Mouse (Mus musculus) gastrocnemius, postnatal 36 days (tissue): ENCODE results near the gene Tspan11. TPM values are rescaled to one million over a fixed set of nuclear protein-coding genes. Genes with fewer than 3 reads are reported as not detected.

Experiments used
- DNase-seq, 2 experiments: peaks; one replicate each; pipeline ENCODE4 v3.0.0; 2022
- intact Hi-C: fragments of 180-260 bp; cut with DNase I; formaldehyde crosslinking; loops from one replicate; pipeline ENCODE4 v1.15.1; 2025
- total RNA-seq, 2 experiments: library from RNA; stranded (reverse); gene quantifications; 2 replicates each; pipeline ENCODE4 v1.2.3; 2021

Tspan11 gene
- total RNA-seq, 2 experiments from 2014 or later = 0.77 to 2.8 TPM

- intact Hi-C loops = no loop called here
- peak; percentile 42 for DNase-seq
Observed at GRCm38 (mm10) chr6:127875883-127876282, 11.5 kb upstream of the Tspan11 start.

- intact Hi-C loops = no loop called here
- no peak for DNase-seq
Observed at GRCm38 (mm10) chr6:127876436-127876835, 11.0 kb upstream of the Tspan11 start.

GRCm38 (mm10) chr6:127877026-127877425 is 10.4 kb upstream of the Tspan11 start:
- peak in 1 of 2 experiments; percentile 46 for DNase-seq
- intact Hi-C loops = no loop called here

GRCm38 (mm10) chr6:127879472-127879871 is 7.9 kb upstream of the Tspan11 start:
- DNase-seq = no peak
- intact Hi-C loops = no loop called here

GRCm38 (mm10) chr6:127886916-127887315 is 473 bp upstream of the Tspan11 start:
- DNase-seq = no peak
- intact Hi-C loops = no loop called here

GRCm38 (mm10) chr6:127888581-127888980 is 1.2 kb downstream of the Tspan11 start:
- intact Hi-C loops = no loop called here
- DNase-seq = no peak

GRCm38 (mm10) chr6:127893611-127894010 is 6.2 kb downstream of the Tspan11 start:
- no peak for DNase-seq
- intact Hi-C loops = no loop called here

GRCm38 (mm10) chr6:127894999-127895398 is 7.6 kb downstream of the Tspan11 start:
- peak in 1 of 2 experiments; percentile 20 for DNase-seq
- intact Hi-C loops = no loop called here

- intact Hi-C loops = no loop called here
- no peak for DNase-seq
Observed at GRCm38 (mm10) chr6:127896425-127896824, 9.0 kb downstream of the Tspan11 start.

GRCm38 (mm10) chr6:127897342-127897741 is 10.0 kb downstream of the Tspan11 start:
- no peak for DNase-seq
- intact Hi-C loops = no loop called here

- DNase-seq = no peak
- intact Hi-C loops = no loop called here
Observed at GRCm38 (mm10) chr6:127900062-127900461, 12.7 kb downstream of the Tspan11 start.

- no peak for DNase-seq
- intact Hi-C loops = no loop called here
Observed at GRCm38 (mm10) chr6:127901261-127901660, 13.9 kb downstream of the Tspan11 start.

GRCm38 (mm10) chr6:127901669-127902068 is 14.3 kb downstream of the Tspan11 start:
- no peak for DNase-seq
- intact Hi-C loops = no loop called here

GRCm38 (mm10) chr6:127902559-127902958 is 15.2 kb downstream of the Tspan11 start:
- DNase-seq = no peak
- intact Hi-C loops = no loop called here

- DNase-seq = no peak
- intact Hi-C loops = no loop called here
Observed at GRCm38 (mm10) chr6:127910638-127911037, 23.2 kb downstream of the Tspan11 start.

- DNase-seq = no peak
- intact Hi-C loops = no loop called here
Observed at GRCm38 (mm10) chr6:127911687-127912086, 24.3 kb downstream of the Tspan11 start.

GRCm38 (mm10) chr6:127912938-127913337 is 25.5 kb downstream of the Tspan11 start:
- no peak for DNase-seq
- intact Hi-C loops = no loop called here

GRCm38 (mm10) chr6:127916993-127917392 is 29.6 kb downstream of the Tspan11 start:
- intact Hi-C loops = loop anchor here (5.0 kb wide), 1 partner anchor 150 kb away; the partner anchor contains the start of gene Prmt8
- no peak for DNase-seq

GRCm38 (mm10) chr6:127917712-127918111 is 30.3 kb downstream of the Tspan11 start:
- no peak for DNase-seq
- intact Hi-C loops = loop anchor here (5.0 kb wide), 1 partner anchor 150 kb away; the partner anchor contains the start of gene Prmt8

- intact Hi-C loops = loop anchor here (5.0 kb wide), 1 partner anchor 152 kb away; the partner anchor contains the start of gene Prmt8
- no peak for DNase-seq
Observed at GRCm38 (mm10) chr6:127919491-127919890, 32.1 kb downstream of the Tspan11 start.

GRCm38 (mm10) chr6:127920652-127921051 is 33.3 kb downstream of the Tspan11 start:
- DNase-seq = peak; percentile 76 to 78
- intact Hi-C loops = loop anchor here (2.0 to 5.0 kb wide), 4 partner anchors 243 to 378 kb away; partner anchors contain the start of gene Cracr2a

GRCm38 (mm10) chr6:127921996-127922395 is 34.6 kb downstream of the Tspan11 start:
- intact Hi-C loops = loop anchor here (2.0 to 5.0 kb wide), 4 partner anchors 245 to 380 kb away; partner anchors contain the start of gene Cracr2a
- DNase-seq = no peak

- intact Hi-C loops = loop anchor here (5.0 kb wide), 3 partner anchors 246 to 381 kb away; partner anchors contain the start of gene Cracr2a
- DNase-seq = no peak
Observed at GRCm38 (mm10) chr6:127923296-127923695, 35.9 kb downstream of the Tspan11 start.
